Mouse (Mus musculus) layer of hippocampus, adult 2 months (tissue): ENCODE results near the gene Cpa5. TPM values are rescaled to one million over a fixed set of nuclear protein-coding genes. Genes with fewer than 3 reads are reported as not detected.

Source experiments
- DNase-seq, 2 experiments: peaks; one replicate each; pipeline ENCODE4 v3.0.0; 2022; ENCODE audit warnings: low spot score in 2 of 2
- H3K27ac ChIP-seq: fragments of 200-600 bp; 2 replicates; pipeline ENCODE4 v1.8.1; 2022
- H3K4me3 ChIP-seq: fragments of 200-600 bp; 2 replicates; pipeline ENCODE4 v1.8.1; 2022; ENCODE audit warnings: mild to moderate bottlenecking
- CTCF ChIP-seq: fragments of 200-600 bp; conservative IDR thresholded peaks from 2 replicates; pipeline ENCODE4 v1.8.1; 2022; ENCODE audit warnings: antibody characterized with exemption, mild to moderate bottlenecking, moderate library complexity
- long read RNA-seq, 2 experiments: library from polyadenylated mRNA; stranded (forward); transcript quantifications; one replicate each; pipeline ENCODE4 v2.0.0; 2021; ENCODE audit warnings: borderline mapping rate in 2 of 2
- total RNA-seq, 2 experiments: library from RNA; stranded (reverse); gene quantifications; 2 replicates each; pipeline ENCODE4 v1.2.3; 2021

Gene Cpa5
- not detected for total RNA-seq
- long read RNA-seq, experiment 1, result 0 reads
- long read RNA-seq, experiment 2, result 0 reads

DNA sequence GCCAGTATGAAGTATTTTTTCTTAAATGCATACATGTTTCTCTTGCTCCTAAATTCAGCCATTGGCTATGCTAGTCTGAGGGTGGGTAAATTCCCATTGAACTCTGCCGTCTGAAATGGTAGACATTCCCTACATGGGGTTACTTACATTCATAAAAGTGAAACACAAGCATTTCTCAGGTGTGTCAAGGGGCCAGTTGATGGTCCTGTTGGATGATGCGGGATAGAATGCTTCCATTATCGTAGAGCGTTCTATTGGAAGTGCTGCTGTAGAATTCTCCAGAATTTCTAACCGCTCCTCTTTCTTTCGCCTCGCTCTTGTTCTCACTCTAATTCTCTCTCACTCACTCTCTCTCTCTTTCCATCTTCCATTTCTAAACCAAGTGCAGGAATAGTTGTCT is at the start of gene Cpa5:
Gene Cpa5, plus strand, starts transcription at position 301 of the 400 bp plus-strand sequence.
- DNase-seq, result no peak
- Histone ChIP-seq H3K27ac (no peak within 1 kb of the TSS), H3K4me3 (no peak within 1 kb of the TSS)
- no peak for TF ChIP-seq CTCF

GRCm38 (mm10) chr6:30562132-30562531 is 48.7 kb upstream of the Cpa5 start:
- no peak overlapping the region for H3K27ac ChIP-seq
- TF ChIP-seq CTCF, result no peak
- no peak overlapping the region for H3K4me3 ChIP-seq
- DNase-seq, result no peak

DNA sequence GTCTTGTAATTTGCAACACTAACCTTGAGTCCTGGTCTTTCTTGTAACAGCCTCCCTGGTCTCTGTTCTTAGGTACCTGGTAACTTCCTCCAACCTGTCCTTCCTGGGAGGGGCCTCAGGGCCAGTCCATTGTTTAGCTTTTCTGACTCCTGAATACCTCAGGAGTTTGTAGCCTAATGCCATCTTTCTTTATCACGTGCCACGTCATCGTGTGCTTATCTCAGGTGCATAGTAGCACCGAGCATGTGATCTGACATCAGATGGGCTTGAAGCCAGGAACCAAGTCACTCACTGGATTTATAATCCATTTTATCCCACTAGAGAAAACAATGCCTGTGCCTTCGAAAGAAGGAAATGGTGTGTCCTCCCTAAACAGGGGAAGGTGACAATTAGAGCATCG is 47.2 kb upstream of the Cpa5 start:
- TF ChIP-seq CTCF, result no peak
- H3K27ac ChIP-seq, result no peak overlapping the region

GRCm38 (mm10) chr6:30564051-30564450 is 46.8 kb upstream of the Cpa5 start:
- no peak for TF ChIP-seq CTCF
- H3K27ac ChIP-seq, result no peak overlapping the region
- H3K4me3 ChIP-seq, result no peak overlapping the region
- DNase-seq, result no peak

More for the DNA sequence above, 47.2 kb upstream of the Cpa5 start:
- DNase-seq, result no peak
- H3K4me3 ChIP-seq, result no peak overlapping the region

DNA sequence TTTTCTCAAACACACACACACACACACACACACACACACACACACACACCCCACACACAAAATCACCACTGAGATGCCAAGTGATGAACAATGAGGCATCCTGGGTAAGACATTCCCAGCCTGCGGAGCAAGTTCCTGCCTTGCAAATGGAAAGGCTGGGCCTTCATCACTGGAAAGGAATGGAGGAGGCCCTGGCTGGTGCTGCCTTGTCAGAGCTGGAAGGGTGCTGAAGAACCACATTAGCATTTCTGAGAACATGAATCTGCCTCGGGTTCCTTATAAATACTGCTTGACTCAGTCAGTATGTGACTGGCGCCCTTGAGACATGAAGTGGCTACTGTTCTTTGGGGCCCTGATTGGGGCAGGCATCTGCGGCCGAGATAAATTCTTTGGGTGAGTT is 42.7 kb upstream of the Cpa5 start, which contains the start of gene Cpa4:
Gene Cpa4, plus strand, starts transcription at position 301 of the 400 bp plus-strand sequence.
- no peak for DNase-seq
- Histone ChIP-seq H3K4me3 (no peak within 1 kb of the TSS), H3K27ac (no peak within 1 kb of the TSS)
- no peak for TF ChIP-seq CTCF

DNA sequence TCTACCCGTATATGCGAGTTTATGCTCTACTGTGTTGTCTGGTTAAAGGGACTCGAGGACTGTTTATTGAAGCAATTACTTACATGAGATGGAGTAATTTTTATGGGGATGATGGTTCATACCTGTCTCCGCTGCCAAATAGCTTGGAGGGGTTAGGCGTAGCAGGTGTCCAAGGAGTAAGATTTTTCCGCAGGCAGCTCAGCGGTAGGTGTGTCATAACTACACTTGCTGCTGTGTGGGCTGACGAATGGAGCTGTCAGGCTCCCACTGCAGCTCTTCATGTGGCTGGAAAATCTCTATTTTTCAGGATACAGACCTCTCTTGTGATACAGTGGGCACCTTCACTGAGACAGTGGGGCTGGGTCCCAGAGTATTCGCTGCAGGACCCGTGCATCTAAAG is 41.5 kb upstream of the Cpa5 start:
- TF ChIP-seq CTCF, result no peak
- no peak overlapping the region for H3K4me3 ChIP-seq
- H3K27ac ChIP-seq, result no peak overlapping the region
- no peak for DNase-seq

DNA sequence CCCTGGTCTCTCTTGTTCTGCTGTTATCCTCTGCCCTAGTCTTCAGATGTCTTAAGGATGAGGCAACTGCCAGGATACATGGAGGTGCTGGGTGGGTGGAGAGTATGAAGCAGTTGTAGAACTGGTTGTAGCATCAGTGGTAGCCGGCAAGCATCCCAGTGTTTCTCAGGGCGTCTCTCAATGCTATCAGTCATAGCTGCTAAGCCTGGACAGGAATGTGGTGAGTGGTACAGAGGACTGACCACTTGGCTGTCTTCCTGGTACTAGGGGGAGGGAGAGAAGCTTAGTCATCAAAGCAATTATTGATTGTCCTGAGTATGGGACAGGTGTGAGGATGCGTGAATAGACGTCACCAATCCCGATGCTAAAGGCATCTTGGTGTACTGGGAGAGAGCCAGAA is 40.8 kb upstream of the Cpa5 start:
- no peak for DNase-seq
- Histone ChIP-seq H3K4me3 (no peak overlapping the region), H3K27ac (no peak overlapping the region)
- no peak for TF ChIP-seq CTCF

- Histone ChIP-seq H3K4me3 (peak overlapping the region; percentile 8; the same call in 1 of the 2 replicates), H3K27ac (peak overlapping the region; percentile 74)
- DNase-seq, result peak; percentile 66 to 84
- no peak for TF ChIP-seq CTCF
Measured at GRCm38 (mm10) chr6:30572456-30573311, 38.1 kb upstream of the Cpa5 start.

DNA sequence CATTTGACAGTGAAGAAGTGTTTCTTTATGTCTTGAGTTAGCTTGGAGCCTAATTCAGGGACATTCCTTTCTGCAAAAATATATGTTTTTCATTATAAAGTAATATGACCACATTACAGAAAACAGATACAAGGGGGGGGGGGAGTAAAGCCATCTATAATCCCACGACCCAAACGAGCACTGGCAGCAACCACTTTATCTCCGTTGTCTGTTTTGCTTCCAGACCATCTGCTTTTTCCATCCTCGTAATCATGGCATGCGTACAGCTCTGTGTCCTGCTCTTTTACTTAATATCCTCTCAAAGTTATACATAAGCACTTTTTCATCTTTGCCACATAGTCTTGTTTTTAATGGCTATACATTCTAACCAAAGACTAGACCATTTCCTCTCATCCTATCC is 37.4 kb upstream of the Cpa5 start:
- TF ChIP-seq CTCF, result no peak
- DNase-seq, result no peak
- Histone ChIP-seq H3K4me3 (no peak overlapping the region), H3K27ac (peak overlapping the region; percentile 74)

DNA sequence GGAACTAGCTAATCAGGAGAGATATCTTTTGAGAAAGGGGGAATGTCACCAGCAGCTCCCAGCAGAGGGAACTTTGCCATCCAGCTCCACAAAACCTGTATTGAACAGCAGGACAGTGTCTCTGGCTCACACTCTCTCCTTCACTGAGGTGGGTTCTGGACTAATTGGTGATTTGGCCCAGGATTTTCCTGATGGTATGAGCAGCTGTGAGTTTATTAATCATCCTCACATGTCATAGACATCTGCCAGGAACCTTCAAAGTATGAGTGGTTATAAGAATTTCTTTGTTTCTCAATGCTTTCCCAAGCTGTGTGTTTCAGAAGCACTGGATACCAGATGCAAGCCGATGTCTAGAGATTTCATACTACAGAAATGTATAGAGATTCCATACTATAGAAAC is 35.9 kb upstream of the Cpa5 start:
- H3K27ac ChIP-seq, result no peak overlapping the region
- no peak for DNase-seq
- no peak for TF ChIP-seq CTCF
- no peak overlapping the region for H3K4me3 ChIP-seq

GRCm38 (mm10) chr6:30576477-30577203 is 34.2 kb upstream of the Cpa5 start:
- Histone ChIP-seq H3K4me3 (no peak overlapping the region), H3K27ac (no peak overlapping the region)
- DNase-seq, result no peak
- no peak for TF ChIP-seq CTCF

- H3K4me3 ChIP-seq, result no peak overlapping the region; the same call in 1 of the 2 replicates
- TF ChIP-seq CTCF, result no peak
- no peak overlapping the region for H3K27ac ChIP-seq
- no peak for DNase-seq
Measured at GRCm38 (mm10) chr6:30579961-30580840, 30.6 kb upstream of the Cpa5 start.

DNA sequence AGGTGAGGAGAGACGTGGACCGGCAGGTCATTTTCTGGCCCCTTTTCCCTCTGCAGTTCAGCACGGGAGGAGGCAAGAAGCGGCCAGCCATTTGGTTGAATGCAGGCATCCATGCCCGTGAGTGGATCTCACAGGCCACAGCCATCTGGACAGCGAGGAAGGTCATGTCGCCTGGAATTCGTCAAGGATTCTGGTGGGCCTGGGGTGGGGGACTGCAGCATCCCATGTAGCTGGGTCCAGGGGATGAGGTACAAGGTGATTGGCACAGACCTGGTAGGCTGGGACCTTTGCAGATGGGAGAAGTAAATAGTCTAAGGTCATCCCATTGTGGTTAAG is 30.0 kb upstream of the Cpa5 start:
- no peak overlapping the region for H3K27ac ChIP-seq
- no peak for TF ChIP-seq CTCF
- DNase-seq, result no peak
- H3K4me3 ChIP-seq, result no peak overlapping the region; the same call in 1 of the 2 replicates
